Mouse (Mus musculus) layer of hippocampus, postnatal 25 days (tissue): ENCODE data around the gene Lhx4. TPM values are rescaled to one million over a fixed set of nuclear protein-coding genes. Genes with fewer than 3 reads are reported as not detected.

Source experiments
- DNase-seq, 2 experiments: peaks; one replicate each; pipeline ENCODE4 v3.0.0; 2022; ENCODE audit warnings: mixed read lengths in 2 of 2, low spot score in 1 of 2; ENCODE audit errors: extremely low spot score in 1 of 2
- total RNA-seq, 2 experiments: library from RNA; stranded (reverse); gene quantifications; 2 replicates each; pipeline ENCODE4 v1.2.3; 2021

The Lhx4 gene
- total RNA-seq, 2 experiments from 2014 or later: 0.07 TPM; not detected in 1

DNA sequence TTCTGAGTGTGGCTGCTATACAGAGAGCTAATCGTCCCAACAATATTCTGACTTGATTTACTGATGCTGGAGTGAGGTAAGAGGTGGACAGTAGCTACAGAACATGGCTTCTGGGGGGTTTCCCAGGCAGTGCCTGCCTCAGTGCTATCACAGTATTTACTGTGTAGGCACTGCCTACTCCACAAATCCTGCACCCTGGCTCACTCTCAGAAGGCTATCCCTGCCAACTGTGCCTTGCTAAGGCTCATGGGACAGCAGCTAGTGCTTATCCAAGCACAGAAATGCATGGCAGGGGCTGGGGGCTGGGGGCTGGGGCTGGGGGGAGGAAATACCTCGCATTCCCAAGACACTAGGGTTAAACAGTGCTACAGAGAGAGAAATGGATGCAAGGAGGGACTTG is 38.2 kb downstream of the Lhx4 start:
- no peak for DNase-seq

- DNase-seq: no peak
Observed at GRCm38 (mm10) chr1:155704182-155704581, 47.3 kb downstream of the Lhx4 start.

- no peak for DNase-seq
Observed at GRCm38 (mm10) chr1:155703191-155703680, 48.2 kb downstream of the Lhx4 start.

- DNase-seq: no peak
Observed at GRCm38 (mm10) chr1:155700886-155701285, 50.6 kb downstream of the Lhx4 start.

DNA sequence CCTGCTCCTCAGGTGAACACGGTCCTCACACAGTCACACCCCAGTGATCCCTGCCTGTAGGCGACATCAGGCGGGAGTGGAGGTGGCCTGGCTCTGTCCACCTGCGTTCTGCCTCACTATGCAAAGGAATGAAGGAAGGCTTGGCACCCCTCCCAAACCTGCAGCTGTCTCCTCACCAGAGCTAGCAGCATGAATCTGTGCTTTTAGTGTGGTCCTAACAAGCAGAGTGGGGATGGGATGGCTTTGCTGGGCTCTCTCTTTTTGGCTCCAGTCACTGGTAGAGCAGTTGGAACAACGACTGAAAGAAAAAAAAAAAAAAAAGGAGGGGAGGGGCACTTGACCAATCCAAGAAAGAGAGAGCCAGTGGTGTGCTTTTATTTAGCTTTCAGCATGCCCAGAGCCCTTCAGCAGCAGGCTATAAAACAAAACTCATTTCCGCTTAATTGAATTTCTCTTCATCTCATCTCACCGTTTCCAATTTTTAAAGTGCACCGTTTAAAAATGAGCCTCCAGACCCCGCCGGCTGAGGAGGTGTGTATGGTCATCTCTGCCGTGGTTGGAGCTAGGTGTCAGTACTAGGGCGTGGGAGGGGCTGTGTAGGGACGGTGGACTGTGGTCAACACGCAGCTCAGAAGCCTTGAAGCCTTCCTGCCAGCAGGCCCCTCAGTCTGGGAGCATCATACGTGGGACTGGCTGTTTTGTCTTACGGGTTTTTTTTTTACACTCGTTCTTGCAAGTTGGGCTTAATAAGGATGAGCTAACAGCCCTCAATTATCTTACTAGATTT is 52.9 kb downstream of the Lhx4 start:
- DNase-seq: peak; percentile 26 to 52

DNA sequence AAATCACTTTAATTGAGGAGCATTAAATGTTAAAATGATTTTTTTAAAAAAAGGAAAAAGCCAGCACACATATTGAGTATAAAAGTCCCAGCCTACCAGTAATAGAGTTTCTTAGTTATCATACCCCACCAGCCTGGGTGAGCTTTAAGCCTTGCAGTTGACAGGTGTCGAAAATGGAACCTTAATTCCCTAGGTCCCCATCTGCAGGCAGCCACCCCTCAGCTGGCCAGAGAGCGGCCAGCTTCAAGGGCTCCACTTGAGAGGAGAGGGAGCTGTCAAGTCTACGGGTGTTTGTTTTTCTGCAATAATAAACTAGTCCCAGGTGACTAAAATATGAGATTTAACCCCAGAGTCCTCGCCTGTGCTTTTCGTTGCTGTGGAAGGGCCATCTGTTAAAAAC is 58.0 kb downstream of the Lhx4 start:
- no peak for DNase-seq

GRCm38 (mm10) chr1:155693026-155693425 is 58.5 kb downstream of the Lhx4 start:
- DNase-seq: no peak

- DNase-seq: no peak
Observed at GRCm38 (mm10) chr1:155692230-155692629, 59.3 kb downstream of the Lhx4 start.

- DNase-seq: no peak
Observed at GRCm38 (mm10) chr1:155689558-155689957, 61.9 kb downstream of the Lhx4 start.

- no peak for DNase-seq
Observed at GRCm38 (mm10) chr1:155689141-155689540, 62.3 kb downstream of the Lhx4 start.

- DNase-seq: no peak
Observed at GRCm38 (mm10) chr1:155686816-155687215, 64.7 kb downstream of the Lhx4 start.

DNA sequence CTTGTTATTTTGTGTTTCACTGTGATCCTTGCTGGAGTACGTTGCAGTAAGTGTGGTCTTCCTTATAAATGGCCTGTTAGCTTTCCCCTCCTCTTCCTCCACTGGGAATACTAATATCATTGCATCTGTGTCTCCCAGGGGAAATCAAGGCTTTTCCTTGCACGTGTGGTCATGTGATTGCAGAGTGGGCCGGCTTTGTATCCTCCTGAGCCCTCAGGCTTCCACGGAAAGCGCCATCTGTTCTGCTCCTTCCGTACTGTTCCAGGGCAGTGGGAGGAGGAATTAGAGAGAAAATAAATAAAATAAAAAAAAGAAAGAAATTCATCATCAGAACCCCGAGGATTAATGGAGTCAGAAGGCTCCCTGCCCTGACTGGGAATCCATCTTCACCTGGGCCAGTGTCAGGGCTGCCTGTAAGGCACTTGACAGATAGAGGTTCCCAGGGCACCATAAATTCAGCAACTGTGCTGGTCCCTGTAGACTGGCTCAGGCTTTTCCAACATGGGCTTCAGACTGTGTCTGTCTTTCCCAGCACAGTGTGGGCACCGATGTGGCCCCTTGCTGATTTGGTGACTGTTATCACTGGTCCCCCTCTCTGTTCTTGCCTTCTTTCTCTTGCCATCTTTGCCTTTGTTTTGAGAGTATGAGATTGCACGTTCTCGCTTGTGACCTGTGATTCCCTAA is 70.2 kb downstream of the Lhx4 start:
- no peak for DNase-seq

DNA sequence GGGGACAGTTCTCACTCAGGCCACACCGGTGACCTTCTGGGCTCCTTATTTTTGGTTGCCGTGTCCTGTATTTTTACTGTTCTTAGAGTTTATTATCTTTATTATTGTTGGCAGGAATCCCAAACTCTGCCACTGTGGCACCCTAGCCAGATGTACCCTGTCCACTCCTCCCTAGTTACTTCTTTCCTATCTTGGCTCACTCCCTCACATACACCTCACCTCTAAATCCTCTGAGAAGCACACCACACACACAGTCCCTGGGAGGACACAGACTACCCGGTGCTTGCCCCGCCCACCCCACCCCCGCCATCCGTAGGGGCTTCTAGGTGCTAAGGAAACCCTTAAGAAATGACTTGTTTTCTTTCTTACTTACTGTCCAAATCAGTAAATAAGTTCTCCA is 75.9 kb downstream of the Lhx4 start:
- no peak for DNase-seq

- DNase-seq: no peak
Observed at GRCm38 (mm10) chr1:155663994-155664393, 87.5 kb downstream of the Lhx4 start.

GRCm38 (mm10) chr1:155656321-155656720 is 95.2 kb downstream of the Lhx4 start:
- no peak for DNase-seq

GRCm38 (mm10) chr1:155654961-155655360 is 96.5 kb downstream of the Lhx4 start:
- no peak for DNase-seq

DNA sequence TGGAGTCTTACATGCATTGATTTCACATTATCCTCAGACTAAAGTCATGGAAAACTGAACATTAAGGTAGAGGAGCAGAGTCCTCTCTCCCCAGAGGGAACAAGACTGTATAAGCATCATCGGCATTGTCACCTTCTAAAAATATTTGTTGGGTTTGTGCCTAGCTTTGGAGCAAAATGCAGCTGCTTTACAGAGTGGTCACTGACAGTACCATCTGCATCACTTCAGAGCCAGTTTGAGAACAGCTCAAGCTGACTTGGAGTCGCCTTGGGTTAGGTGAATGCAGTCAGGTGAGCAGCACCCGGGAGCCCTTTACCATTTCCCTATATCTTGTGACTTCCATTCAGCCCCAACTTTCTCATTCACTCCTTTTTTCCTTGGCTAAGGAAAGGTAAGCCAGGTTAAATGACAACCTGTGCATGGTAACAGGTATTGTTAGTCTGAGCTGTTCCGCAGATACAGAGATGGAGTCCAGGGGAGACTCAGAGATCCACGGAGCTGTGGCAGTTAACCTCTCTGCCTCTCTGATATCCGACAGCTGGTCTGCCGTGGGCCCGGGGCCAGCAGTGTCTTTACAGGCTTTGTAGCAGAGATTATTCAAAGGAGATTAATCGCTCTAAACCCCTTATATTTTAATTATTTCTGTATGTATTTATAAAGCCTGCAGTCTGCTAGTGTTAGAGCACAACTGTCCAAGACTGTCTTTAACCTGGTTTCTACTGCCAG is 101.2 kb downstream of the Lhx4 start:
- no peak for DNase-seq
